Mouse (Mus musculus) MEL (cell line): ENCODE measurements around the gene Fam204a. TPM values are rescaled to one million over a fixed set of nuclear protein-coding genes. Genes with fewer than 3 reads are reported as not detected.

Source experiments
- DNase-seq: peaks from one replicate; pipeline ENCODE4 v3.0.0; 2011; ENCODE audit warnings: low read depth, low spot score
- H3K27ac ChIP-seq: 2 replicates; pipeline ENCODE4 v1.5.1; 2012; ENCODE audit warnings: low read depth, mild to moderate bottlenecking, control low read depth, low read length, moderate library complexity; ENCODE audit not compliant: control insufficient read depth
- H3K27me3 ChIP-seq, 2 experiments: fragments of 150-350 bp in 1 of 2; sonication (generic) in 1 of 2; 2 replicates each; pipeline ENCODE4 v1.6.1; 2012; ENCODE audit warnings: low read length in 2 of 2, mild to moderate bottlenecking in 2 of 2, improper control_type of control experiment in 1 of 2, moderate library complexity in 1 of 2; ENCODE audit not compliant: insufficient read depth in 2 of 2, control insufficient read depth in 1 of 2
- H3K36me3 ChIP-seq, 2 experiments: 2 replicates each; pipeline ENCODE4 v1.6.1; 2012 to 2014; ENCODE audit warnings: low read length in 2 of 2, improper control_type of control experiment in 1 of 2, inconsistent platforms in 1 of 2, mild to moderate bottlenecking in 1 of 2; ENCODE audit not compliant: insufficient read depth in 2 of 2, control insufficient read depth in 1 of 2
- H3K4me1 ChIP-seq, 2 experiments: fragments of 150-350 bp in 1 of 2; sonication (generic) in 1 of 2; 2 replicates each; pipeline ENCODE4 v1.6.1; 2012; ENCODE audit warnings: low read length in 2 of 2, improper control_type of control experiment in 1 of 2, mild to moderate bottlenecking in 1 of 2; ENCODE audit not compliant: insufficient read depth in 2 of 2, control insufficient read depth in 1 of 2
- H3K4me3 ChIP-seq, 2 experiments: fragments of 150-350 bp in 1 of 2; sonication (generic) in 1 of 2; 2 replicates each; pipeline ENCODE4 v1.5.1; 2012; ENCODE audit warnings: low read depth in 2 of 2, low read length in 2 of 2, mild to moderate bottlenecking in 2 of 2, moderate library complexity in 2 of 2, control low read depth in 1 of 2, improper control_type of control experiment in 1 of 2; ENCODE audit not compliant: control insufficient read depth in 1 of 2, insufficient read depth in 1 of 2
- H3K79me2 ChIP-seq: 2 replicates; pipeline ENCODE4 v1.6.1; 2012; ENCODE audit warnings: mild to moderate bottlenecking, low read length, moderate library complexity; ENCODE audit not compliant: control insufficient read depth, poor library complexity, insufficient read depth
- H3K9ac ChIP-seq: 2 replicates; pipeline ENCODE4 v1.6.1; 2012; ENCODE audit warnings: low read depth, mild to moderate bottlenecking, control low read depth, low read length, moderate library complexity; ENCODE audit not compliant: control insufficient read depth, poor library complexity, severe bottlenecking
- H3K9me3 ChIP-seq: fragments of 150-350 bp; sonication (generic); replicated peaks from 2 replicates; pipeline ENCODE4 v1.6.1; 2012; ENCODE audit warnings: mild to moderate bottlenecking, low read length, improper control_type of control experiment, moderate library complexity; ENCODE audit not compliant: insufficient read depth
- BHLHE40 ChIP-seq: IDR thresholded peaks from 2 replicates; pipeline ENCODE4 v1.6.1; 2012; ENCODE audit warnings: low read depth, mild to moderate bottlenecking, inconsistent platforms, low read length, improper control_type of control experiment, borderline replicate concordance
- CHD2 ChIP-seq: IDR thresholded peaks from 2 replicates; pipeline ENCODE4 v1.6.1; 2011; ENCODE audit warnings: low read length, improper control_type of control experiment
- CTCF ChIP-seq, 3 experiments: IDR thresholded peaks in 2 of 3; conservative IDR thresholded peaks in 1 of 3; 2 replicates each; pipeline ENCODE4 v1.5.1; 2011 to 2012; ENCODE audit warnings: low read length in 3 of 3, low read depth in 2 of 3, mild to moderate bottlenecking in 2 of 3, improper control_type of control experiment in 1 of 3, inconsistent platforms in 1 of 3, mixed read lengths in 1 of 3, moderate library complexity in 1 of 3; ENCODE audit not compliant: control insufficient read depth in 1 of 3, insufficient read depth in 1 of 3, poor library complexity in 1 of 3, severe bottlenecking in 1 of 3
- ELF1 ChIP-seq: IDR thresholded peaks from 2 replicates; pipeline ENCODE4 v1.6.1; 2014; ENCODE audit warnings: low read depth, mild to moderate bottlenecking, inconsistent platforms, low read length, improper control_type of control experiment, moderate library complexity
- EP300 ChIP-seq, 2 experiments: IDR thresholded peaks; 2 replicates each; pipeline ENCODE4 v1.6.1; 2011; ENCODE audit warnings: improper control_type of control experiment in 2 of 2, low read length in 2 of 2, low read depth in 1 of 2, mild to moderate bottlenecking in 1 of 2
- ETS1 ChIP-seq: IDR thresholded peaks from 2 replicates; pipeline ENCODE4 v1.6.1; 2012; ENCODE audit warnings: low read depth, mild to moderate bottlenecking, inconsistent platforms, low read length, improper control_type of control experiment, moderate library complexity
- GABPA ChIP-seq: IDR thresholded peaks from 2 replicates; pipeline ENCODE4 v1.6.1; 2012; ENCODE audit warnings: low read depth, mild to moderate bottlenecking, inconsistent platforms, low read length, improper control_type of control experiment, moderate library complexity
- HCFC1 ChIP-seq: IDR thresholded peaks from 2 replicates; pipeline ENCODE4 v1.6.1; 2012; ENCODE audit warnings: low read depth, mild to moderate bottlenecking, inconsistent platforms, low read length, improper control_type of control experiment, moderate library complexity
- KAT2A ChIP-seq: conservative IDR thresholded peaks from 2 replicates; pipeline ENCODE4 v1.6.1; 2012; ENCODE audit warnings: low read depth, low read length, improper control_type of control experiment, inconsistent platforms
- MAFK ChIP-seq: IDR thresholded peaks from 2 replicates; pipeline ENCODE4 v1.6.1; 2011; ENCODE audit warnings: low read depth, mild to moderate bottlenecking, low read length, improper control_type of control experiment, borderline replicate concordance
- MAX ChIP-seq: IDR thresholded peaks from 2 replicates; pipeline ENCODE4 v1.6.1; 2011; ENCODE audit warnings: low read length, improper control_type of control experiment
- MAZ ChIP-seq: IDR thresholded peaks from 2 replicates; pipeline ENCODE4 v1.6.1; 2012; ENCODE audit warnings: low read depth, mild to moderate bottlenecking, inconsistent platforms, low read length, improper control_type of control experiment
- MXI1 ChIP-seq: IDR thresholded peaks from 2 replicates; pipeline ENCODE4 v1.6.1; 2011; ENCODE audit warnings: mild to moderate bottlenecking, low read depth, low read length, improper control_type of control experiment
- MYC ChIP-seq: IDR thresholded peaks from 2 replicates; pipeline ENCODE4 v1.6.1; 2011; ENCODE audit warnings: low read depth, mild to moderate bottlenecking, low read length, improper control_type of control experiment, moderate library complexity
- NELFE ChIP-seq: IDR thresholded peaks from 2 replicates; pipeline ENCODE4 v1.6.1; 2011; ENCODE audit warnings: low read depth, low read length, improper control_type of control experiment
- NRF1 ChIP-seq: IDR thresholded peaks from 2 replicates; pipeline ENCODE4 v1.6.1; 2014; ENCODE audit warnings: low read depth, mild to moderate bottlenecking, inconsistent platforms, low read length, improper control_type of control experiment, moderate library complexity; ENCODE audit not compliant: poor library complexity, insufficient read depth, severe bottlenecking
- POLR2A ChIP-seq, 2 experiments: IDR thresholded peaks; 2 replicates each; pipeline ENCODE4 v1.6.1; 2011 to 2012; ENCODE audit warnings: low read length in 2 of 2, mild to moderate bottlenecking in 2 of 2, control low read depth in 1 of 2, improper control_type of control experiment in 1 of 2, low read depth in 1 of 2, moderate library complexity in 1 of 2; ENCODE audit not compliant: control insufficient read depth in 1 of 2, insufficient read depth in 1 of 2, poor library complexity in 1 of 2
- POLR2AphosphoS2 ChIP-seq: IDR thresholded peaks from 2 replicates; pipeline ENCODE4 v1.6.1; 2011; ENCODE audit warnings: low read length, improper control_type of control experiment
- RAD21 ChIP-seq: IDR thresholded peaks from 2 replicates; pipeline ENCODE4 v1.6.1; 2011; ENCODE audit warnings: mild to moderate bottlenecking, low read depth, low read length, improper control_type of control experiment
- RCOR1 ChIP-seq: IDR thresholded peaks from 2 replicates; pipeline ENCODE4 v1.6.1; 2012; ENCODE audit warnings: low read depth, mild to moderate bottlenecking, inconsistent platforms, low read length, improper control_type of control experiment
- SIN3A ChIP-seq: IDR thresholded peaks from 2 replicates; pipeline ENCODE4 v1.6.1; 2012; ENCODE audit warnings: low read length, improper control_type of control experiment, inconsistent platforms
- SMC3 ChIP-seq: IDR thresholded peaks from 2 replicates; pipeline ENCODE4 v1.6.1; 2011; ENCODE audit warnings: low read depth, low read length, improper control_type of control experiment
- TBP ChIP-seq: IDR thresholded peaks from 2 replicates; pipeline ENCODE4 v1.8.0; 2011; ENCODE audit warnings: low read depth, low read length, improper control_type of control experiment
- TCF12 ChIP-seq: IDR thresholded peaks from 2 replicates; pipeline ENCODE4 v1.6.1; 2014; ENCODE audit warnings: low read depth, mild to moderate bottlenecking, inconsistent platforms, low read length, improper control_type of control experiment, moderate library complexity
- UBTF ChIP-seq: IDR thresholded peaks from 2 replicates; pipeline ENCODE4 v1.6.1; 2012; ENCODE audit warnings: low read depth, mild to moderate bottlenecking, inconsistent platforms, low read length, improper control_type of control experiment, moderate library complexity, borderline replicate concordance; ENCODE audit not compliant: insufficient read depth
- USF1 ChIP-seq: IDR thresholded peaks from 2 replicates; pipeline ENCODE4 v1.6.1; 2014; ENCODE audit warnings: low read depth, mild to moderate bottlenecking, inconsistent platforms, low read length, improper control_type of control experiment, moderate library complexity
- ZMIZ1 ChIP-seq: IDR thresholded peaks from 2 replicates; pipeline ENCODE4 v1.6.1; 2012; ENCODE audit warnings: low read depth, mild to moderate bottlenecking, inconsistent platforms, low read length, improper control_type of control experiment, moderate library complexity
- polyA plus RNA-seq, 2 experiments: library from polyadenylated mRNA; stranded (reverse) in 1 of 2; unstranded in 1 of 2; fragments of >175 nt in 1 of 2; fragments of >200 nt in 1 of 2; gene quantifications; 2 replicates each; pipeline versions ENCODE4 v1.2.1 to v1.2.4; 2012; ENCODE audit warnings: low replicate concordance in 2 of 2, low read depth in 1 of 2; ENCODE audit not compliant: insufficient read length in 2 of 2, insufficient read depth in 1 of 2, missing spikeins in 1 of 2
- total RNA-seq: library from RNA; depleted of rRNA; stranded (reverse); fragments of 300-350 nt; gene quantifications from 2 replicates; pipeline ENCODE4 v1.2.3, GENCODE M21; 2012; rRNA removed

The Fam204a gene
- total RNA-seq: 46.1 and 51.2 TPM in 2 replicates
- 10 to 100 TPM in 1 of 2 experiments, not detected in 1; 54.0 TPM for polyA plus RNA-seq

GRCm38 (mm10) chr19:60225899-60226844, at the start of gene Fam204a:
Gene Fam204a, minus strand, starts transcription at chr19:60226701.
- Histone ChIP-seq H3K4me3 (peak within 1 kb of the TSS; percentile 96 to 97), H3K36me3 (peaks cover 0 to 19% of the 10 kb centered on the region in 2 experiments; a peak in 2 of 4 replicates), H3K27ac (peak within 1 kb of the TSS; percentile 89), H3K79me2 (peaks cover 20% of the 10 kb centered on the region), H3K9ac (peak within 1 kb of the TSS; percentile 97)
- peak; percentile 99 for DNase-seq
- TF ChIP-seq NRF1 (0 out of 2 replicates have a peak, but pooled peaks have one; percentile 46), MXI1 (peak; percentile 83), ETS1 (peak; percentile 48; the same call in 1 of the 2 replicates), RAD21 (no peak), MAX (peak; percentile 73), BHLHE40 (no peak), GABPA (no peak), TBP (peak; percentile 86), NELFE (peak; percentile 94), HCFC1 (peak; percentile 92), TCF12 (peak; percentile 89), CHD2 (peak; percentile 87), USF1 (peak; percentile 46; the same call in 1 of the 2 replicates), MAZ (peak; percentile 66; the same call in 1 of the 2 replicates), UBTF (peak; percentile 76; the same call in 1 of the 2 replicates), MAFK (no peak), MYC (peak; percentile 53; the same call in 1 of the 2 replicates), ZMIZ1 (peak; percentile 88), SMC3 (no peak), KAT2A (peak; percentile 69; the same call in 1 of the 2 replicates), CTCF (IDR thresholded peaks at IDR 0.05 in 2 of 3, conservative IDR thresholded peaks at IDR 0.05 in 1 of 3; ENCODE audit: control insufficient read depth in 1 of 3, insufficient read depth in 1 of 3, low read depth in 2 of 3, low read length in 3 of 3, poor library complexity in 1 of 3, severe bottlenecking in 1 of 3) (0 out of 6 replicates have a peak, but pooled peaks of 1 of the 3 experiments have one; percentile 1), POLR2AphosphoS2 (peak; percentile 73; the same call in 1 of the 2 replicates), SIN3A (peak; percentile 97), POLR2A (IDR thresholded peaks at IDR 0.05; ENCODE audit: control insufficient read depth in 1 of 2, insufficient read depth in 1 of 2, low read depth in 1 of 2, low read length in 2 of 2, poor library complexity in 1 of 2) (peak; percentile 92 to 97), EP300 (IDR thresholded peaks at IDR 0.05; ENCODE audit: low read depth in 1 of 2, low read length in 2 of 2) (peak in 1 of 2 experiments; percentile 48; a peak in 2 of 4 replicates), RCOR1 (no peak), ELF1 (peak; percentile 88)
- TF ChIP-seq, all 39 proteins: peak for 21
- Histone ChIP-seq H3K9me3 (no peaks in the 10 kb centered on the region), H3K4me1 (peaks cover 0 to 12% of the 10 kb centered on the region in 2 experiments; a peak in 3 of 4 replicates), H3K27me3 (peaks cover 0 to 2% of the 10 kb centered on the region in 2 experiments; a peak in 2 of 4 replicates)
